Mouse (Mus musculus): ENCODE measurements around the gene Ntm. TPM values are rescaled to one million over a fixed set of nuclear protein-coding genes. Genes with fewer than 3 reads are reported as not detected.

The Ntm gene
- total and polyA plus RNA-seq, 3 experiments = not detected

DNA sequence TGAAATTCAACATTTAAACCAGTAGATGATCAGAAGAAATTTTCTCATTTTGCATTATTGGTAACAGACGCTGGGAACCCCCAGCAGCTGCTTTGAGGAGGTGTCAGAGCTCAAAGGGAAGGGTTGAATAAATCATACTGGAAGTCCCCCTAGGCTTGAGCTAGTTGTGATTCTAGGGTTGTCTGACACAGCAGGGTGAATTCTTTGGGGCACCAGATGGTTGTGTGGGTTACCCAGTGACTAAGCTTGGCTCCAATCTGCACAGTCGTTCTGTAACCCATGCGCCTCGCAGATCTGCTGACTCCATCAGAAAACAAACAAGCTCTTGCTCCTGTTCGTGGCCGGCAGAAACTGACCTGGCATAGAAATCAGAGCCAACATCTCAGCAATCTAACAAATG is 8.9 kb downstream of the Ntm start:
- TF ChIP-seq ZMIZ1 (IDR thresholded peaks at IDR 0.05; ENCODE audit: low read depth, low read length) (no peak), POLR2AphosphoS5 (IDR thresholded peaks at IDR 0.05; ENCODE audit: borderline replicate concordance, low read depth, low read length) (no peak), MAX (IDR thresholded peaks at IDR 0.05; ENCODE audit: low read length) (no peak), TCF12 (IDR thresholded peaks at IDR 0.05; ENCODE audit: low read depth, low read length) (no peak), POLR2AphosphoS2 (IDR thresholded peaks at IDR 0.05; ENCODE audit: low read length) (no peak), GABPA (IDR thresholded peaks at IDR 0.05; ENCODE audit: low read depth, low read length) (no peak), BHLHE40 (IDR thresholded peaks at IDR 0.05; ENCODE audit: borderline replicate concordance, low read depth, low read length) (no peak), EP300 (IDR thresholded peaks at IDR 0.05; ENCODE audit: low read depth in 1 of 2, low read length in 2 of 2) (no peak), KAT2A (conservative IDR thresholded peaks at IDR 0.05; ENCODE audit: low read depth, low read length) (no peak), CHD1 (IDR thresholded peaks at IDR 0.05; ENCODE audit: low read depth, low read length) (no peak), NRF1 (IDR thresholded peaks at IDR 0.05; ENCODE audit: insufficient read depth, low read depth, low read length, poor library complexity, severe bottlenecking) (no peak), MAZ (IDR thresholded peaks at IDR 0.05; ENCODE audit: low read depth, low read length) (no peak), ZC3H11A (IDR thresholded peaks at IDR 0.05; ENCODE audit: low read depth, low read length) (no peak), MYB (IDR thresholded peaks at IDR 0.05; ENCODE audit: low read depth, low read length) (no peak), TAL1 (IDR thresholded peaks at IDR 0.05; ENCODE audit: low read length) (no peak)
- H3K79me2 ChIP-seq (ENCODE audit: control insufficient read depth, insufficient read depth, low read length, poor library complexity) = no peaks in the 10 kb centered on the region

DNA sequence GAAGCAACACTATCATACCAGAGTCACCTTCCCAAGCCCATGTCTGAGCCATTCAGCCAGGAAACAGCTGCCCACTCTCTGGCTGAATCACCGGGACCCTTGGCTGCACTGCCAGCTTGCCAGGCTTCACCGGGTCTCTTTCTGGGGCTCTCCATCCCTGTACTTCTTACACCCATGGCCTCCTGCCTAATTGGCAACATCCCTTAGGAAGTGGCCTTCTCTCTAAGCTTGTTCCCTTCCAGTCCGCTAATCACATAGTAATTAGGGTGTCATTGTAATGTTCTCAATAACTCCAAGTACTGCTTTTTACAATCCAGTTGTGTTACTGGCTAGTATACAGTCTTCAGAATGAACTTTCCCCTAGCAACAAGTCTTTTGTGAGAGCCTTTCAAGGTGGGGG is 13.9 kb downstream of the Ntm start:
- H3K36me3 ChIP-seq (ENCODE audit: control insufficient read depth in 1 of 2, insufficient read depth in 2 of 2, low read length in 2 of 2) = no peaks in the 10 kb centered on the region
- no peak for DNase-seq (ENCODE audit: low read depth, low spot score)
- no peaks in the 10 kb centered on the region for H3K27me3 ChIP-seq (ENCODE audit: control insufficient read depth in 1 of 2, insufficient read depth in 2 of 2, low read length in 2 of 2)
- H3K4me1 ChIP-seq (ENCODE audit: control insufficient read depth in 1 of 2, insufficient read depth in 2 of 2, low read length in 2 of 2) = no peaks in the 10 kb centered on the region
- no peak for TF ChIP-seq KAT2A (conservative IDR thresholded peaks at IDR 0.05; ENCODE audit: low read depth, low read length)
- no peak for TF ChIP-seq MEF2A (IDR thresholded peaks at IDR 0.05; ENCODE audit: extremely low read depth, insufficient replicate concordance, low read depth, low read length, poor library complexity, severe bottlenecking)
- no peak for TF ChIP-seq RAD21 (IDR thresholded peaks at IDR 0.05; ENCODE audit: low read depth, low read length)
- no peak for TF ChIP-seq USF2 (IDR thresholded peaks at IDR 0.05; ENCODE audit: borderline replicate concordance in 1 of 2, insufficient read depth in 1 of 2, low read depth in 1 of 2, low read length in 2 of 2)
- no peak for TF ChIP-seq RCOR1 (IDR thresholded peaks at IDR 0.05; ENCODE audit: low read depth, low read length)
- TF ChIP-seq SIN3A (IDR thresholded peaks at IDR 0.05; ENCODE audit: low read length) = no peak
- no peak for TF ChIP-seq UBTF (IDR thresholded peaks at IDR 0.05; ENCODE audit: borderline replicate concordance, insufficient read depth, low read depth, low read length)
- TF ChIP-seq EP300 (IDR thresholded peaks at IDR 0.05; ENCODE audit: low read depth in 1 of 2, low read length in 2 of 2) = no peak
- TF ChIP-seq MAFK (IDR thresholded peaks at IDR 0.05; ENCODE audit: borderline replicate concordance, low read depth, low read length) = no peak
- TF ChIP-seq ZMIZ1 (IDR thresholded peaks at IDR 0.05; ENCODE audit: low read depth, low read length) = no peak
- TF ChIP-seq TAL1 (IDR thresholded peaks at IDR 0.05; ENCODE audit: low read length) = no peak
- no peaks in the 10 kb centered on the region for H3K79me2 ChIP-seq (ENCODE audit: control insufficient read depth, insufficient read depth, low read length, poor library complexity)
- no peaks in the 10 kb centered on the region for H3K9me3 ChIP-seq (replicated peaks; ENCODE audit: insufficient read depth, low read length)
- H3K27ac ChIP-seq (ENCODE audit: control insufficient read depth, low read depth, low read length) = no peak overlapping the region
- H3K4me3 ChIP-seq (ENCODE audit: control insufficient read depth in 1 of 2, insufficient read depth in 1 of 2, low read depth in 2 of 2, low read length in 2 of 2) = no peak overlapping the region
- H3K9ac ChIP-seq (ENCODE audit: control insufficient read depth, low read depth, low read length, poor library complexity, severe bottlenecking) = no peak overlapping the region

More for the DNA sequence above, 8.9 kb downstream of the Ntm start:
- no peaks in the 10 kb centered on the region for H3K36me3 ChIP-seq (ENCODE audit: control insufficient read depth in 1 of 2, insufficient read depth in 2 of 2, low read length in 2 of 2)
- H3K27me3 ChIP-seq (ENCODE audit: control insufficient read depth in 1 of 2, insufficient read depth in 2 of 2, low read length in 2 of 2) = no peaks in the 10 kb centered on the region
- no peak overlapping the region for H3K27ac ChIP-seq (ENCODE audit: control insufficient read depth, low read depth, low read length)
- H3K9me3 ChIP-seq (replicated peaks; ENCODE audit: insufficient read depth, low read length) = no peaks in the 10 kb centered on the region
- no peaks in the 10 kb centered on the region for H3K4me1 ChIP-seq (ENCODE audit: control insufficient read depth in 1 of 2, insufficient read depth in 2 of 2, low read length in 2 of 2)
- DNase-seq (ENCODE audit: low read depth, low spot score) = no peak
- H3K4me3 ChIP-seq (ENCODE audit: control insufficient read depth in 1 of 2, insufficient read depth in 1 of 2, low read depth in 2 of 2, low read length in 2 of 2) = no peak overlapping the region
- H3K9ac ChIP-seq (ENCODE audit: control insufficient read depth, low read depth, low read length, poor library complexity, severe bottlenecking) = no peak overlapping the region

Data from MEL (cell line).